Mouse (Mus musculus) skeletal muscle tissue, postnatal 0 days (tissue): ENCODE results near the gene Hdgf. TPM values are rescaled to one million over a fixed set of nuclear protein-coding genes. Genes with fewer than 3 reads are reported as not detected.

ENCODE experiments used
- polyA plus RNA-seq: library from polyadenylated mRNA; unstranded; fragments of >200 nt; fragmentation: Nextera tagmentation; extraction: Ambion mirVana; gene quantifications from 2 replicates; pipeline ENCODE4 v1.2.1, GENCODE M21; 2015

The Hdgf gene
- 113 and 133 TPM in 2 replicates for polyA plus RNA-seq

GRCm38 (mm10) chr3:87905880-87906485 lies at the start of gene Hdgf:
Hdgf (plus strand) TSS chr3:87906321.

DNA sequence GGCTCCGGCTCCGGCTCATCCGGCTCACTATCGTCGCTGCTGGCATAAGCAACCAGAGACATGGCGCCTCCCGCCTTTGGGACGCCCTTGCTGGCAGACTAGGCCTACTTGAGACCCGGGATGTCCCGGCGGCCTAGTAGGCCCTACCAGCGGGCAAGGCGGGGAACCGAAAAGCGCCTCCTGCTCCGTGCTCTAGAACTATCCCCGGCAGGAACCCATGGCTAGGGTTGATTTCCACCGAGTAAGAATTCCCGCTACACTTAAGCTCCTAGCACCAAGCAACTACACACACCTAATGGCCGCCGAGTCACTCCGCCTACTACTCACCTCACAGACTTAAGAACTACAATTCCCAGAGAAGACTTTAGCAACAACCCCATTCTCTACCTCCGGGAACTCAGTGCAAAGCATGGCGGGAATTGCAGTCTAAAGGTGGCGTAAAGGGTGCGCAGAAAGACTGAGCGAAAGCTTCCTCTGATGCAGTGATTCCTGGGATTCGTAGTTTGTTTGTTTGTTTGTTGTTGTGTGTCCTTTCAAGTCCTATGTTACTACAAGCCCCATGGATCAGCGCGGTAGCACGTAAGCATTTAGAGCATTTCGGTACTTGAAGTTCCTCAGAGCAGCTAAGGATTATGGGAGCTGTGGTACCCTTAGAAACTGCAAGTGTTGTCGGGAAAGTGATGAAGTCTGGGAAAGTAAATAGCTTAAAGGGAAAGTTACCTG lies 20.7 kb upstream of the Hdgf start, which contains the start of gene Prcc:
Prcc (minus strand) TSS at position 328 of the 723 bp plus-strand sequence.

GRCm38 (mm10) chr3:87919336-87920108 lies 13.4 kb downstream of the Hdgf start, which contains the start of gene Mrpl24:
Mrpl24 (plus strand) TSS chr3:87919506.

DNA sequence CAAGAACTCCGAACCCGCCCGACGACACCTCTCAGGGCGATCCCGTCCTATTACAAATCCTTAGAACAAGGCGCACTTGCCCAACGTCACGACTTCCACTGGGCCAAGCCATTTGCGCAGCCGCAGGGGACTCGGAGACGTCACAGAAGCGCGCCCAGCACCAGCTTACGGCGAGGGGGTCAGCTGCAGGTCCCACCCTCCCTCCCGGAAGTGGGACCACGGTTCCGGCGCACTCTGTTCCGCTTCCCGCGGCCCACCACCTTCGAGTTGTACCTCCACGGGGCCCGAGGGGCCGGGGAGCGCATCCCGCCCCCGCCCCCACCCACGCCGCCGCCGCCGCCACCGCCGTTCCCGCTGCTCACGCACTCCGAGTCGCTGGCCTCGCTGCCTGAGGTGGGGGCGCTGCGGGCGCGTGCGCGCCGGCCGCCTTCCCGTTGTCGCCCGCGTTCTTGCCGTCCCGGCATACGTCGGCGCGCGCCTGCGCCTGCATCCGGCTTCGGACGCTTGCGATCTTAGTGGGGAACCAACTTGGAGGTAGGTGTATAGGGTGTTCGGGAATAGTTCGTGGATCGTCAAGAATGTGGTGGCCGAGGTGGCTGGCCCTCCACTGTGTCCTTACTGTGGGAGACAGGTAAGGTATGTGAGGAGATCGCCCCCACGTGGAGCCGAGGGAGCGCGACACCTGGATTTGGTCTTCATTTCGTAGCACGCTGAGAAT lies 24.1 kb downstream of the Hdgf start, which contains the start of the genes Isg20l2 and Rrnad1:
Isg20l2 (plus strand) TSS at position 237 of the 718 bp plus-strand sequence.
Rrnad1 (minus strand) TSS at position 640 of the 718 bp plus-strand sequence.

DNA sequence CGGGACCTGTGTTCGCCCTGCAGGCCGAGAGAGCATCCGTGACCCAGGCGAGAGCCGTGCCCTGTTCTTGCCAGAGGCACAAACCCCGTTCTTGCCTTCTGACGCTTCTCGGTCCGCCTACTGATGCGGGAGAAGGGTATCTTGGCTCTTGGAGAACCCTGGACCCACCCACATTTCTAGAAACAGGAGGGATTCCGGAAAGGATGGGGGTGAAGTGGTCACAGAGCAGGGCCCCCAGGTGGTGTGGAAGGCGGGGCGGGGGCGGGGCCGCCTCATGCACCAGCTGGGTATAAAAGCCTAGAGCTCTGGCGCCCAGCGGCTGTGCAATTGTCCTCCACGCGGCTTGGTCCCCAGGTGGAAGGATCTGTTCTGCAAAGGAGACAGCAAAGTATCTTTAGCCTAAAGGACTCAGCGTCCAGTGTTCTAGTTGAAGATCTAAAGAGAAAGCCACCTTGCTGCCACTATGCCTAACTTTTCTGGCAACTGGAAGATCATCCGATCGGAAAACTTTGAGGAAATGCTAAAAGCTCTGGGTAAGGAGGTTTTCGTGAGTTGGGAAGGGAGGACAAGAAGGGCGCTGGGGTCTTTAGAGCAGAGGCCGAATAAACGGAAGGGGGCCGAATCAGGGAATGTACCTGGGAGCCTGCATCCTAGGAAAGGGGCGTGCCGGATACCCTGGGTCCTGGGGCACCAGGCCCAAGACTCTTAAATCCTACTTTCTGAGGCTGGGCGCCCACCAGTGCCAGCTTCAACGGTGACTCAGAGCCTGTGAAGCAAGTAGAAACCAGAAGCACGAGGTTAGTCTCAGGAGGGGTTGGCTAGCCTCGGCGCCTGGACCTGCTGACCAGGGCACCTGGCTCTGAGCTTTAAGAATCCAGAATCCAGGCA lies 42.5 kb downstream of the Hdgf start, which contains the start of gene Crabp2:
Crabp2 (plus strand) TSS at position 289 of the 888 bp plus-strand sequence.

Other genes starting within 250 kb of the Hdgf start
- 0.18 and 0.26 TPM in 2 replicates for gene Lrrc71, start 157.7 kb upstream of the Hdgf start, polyA plus RNA-seq
- gene Ntrk1, start 111.2 kb upstream of the Hdgf start, polyA plus RNA-seq, result 0.28 TPM in 1 of 2 replicates, not detected in the other
- 0.04 and 0.13 TPM in 2 replicates for gene Insrr, start 109.4 kb upstream of the Hdgf start, polyA plus RNA-seq
- 10.9 and 12.9 TPM in 2 replicates for gene Pear1, start 82.0 kb upstream of the Hdgf start, polyA plus RNA-seq
- 0.07 and 0.13 TPM in 2 replicates for gene Sh2d2a, start 59.6 kb upstream of the Hdgf start, polyA plus RNA-seq
- gene Prcc, start 20.7 kb upstream of the Hdgf start, polyA plus RNA-seq, result 9.7 and 10.3 TPM in 2 replicates
- 51.0 and 60.6 TPM in 2 replicates for gene Mrpl24, start 13.2 kb downstream of the Hdgf start, polyA plus RNA-seq
- gene Isg20l2, start 24.0 kb downstream of the Hdgf start, polyA plus RNA-seq, result 16.7 and 16.8 TPM in 2 replicates
- 7.5 and 8.2 TPM in 2 replicates for gene Rrnad1, start 24.4 kb downstream of the Hdgf start, polyA plus RNA-seq
- 0.85 and 3.3 TPM in 2 replicates for gene Crabp2, start 42.3 kb downstream of the Hdgf start, polyA plus RNA-seq
- 74.2 and 79.3 TPM in 2 replicates for gene Nes, start 64.8 kb downstream of the Hdgf start, polyA plus RNA-seq
- 0.21 TPM in 1 of 2 replicates, not detected in the other for gene Bcan, start 93.9 kb downstream of the Hdgf start, polyA plus RNA-seq
- gene Hapln2, start 121.3 kb downstream of the Hdgf start, polyA plus RNA-seq, result 0.08 and 0.13 TPM in 2 replicates
- 15.9 and 16.7 TPM in 2 replicates for gene Gpatch4, start 136.8 kb downstream of the Hdgf start, polyA plus RNA-seq
- gene Naxe, start 152.2 kb downstream of the Hdgf start, polyA plus RNA-seq, result 106 and 125 TPM in 2 replicates
- not detected in 2 replicates for gene Ttc24, start 172.0 kb downstream of the Hdgf start, polyA plus RNA-seq
- 5.1 and 5.8 TPM in 2 replicates for gene Iqgap3, start 175.7 kb downstream of the Hdgf start, polyA plus RNA-seq
- gene Mef2d, start 236.1 kb downstream of the Hdgf start, polyA plus RNA-seq, result 63.1 and 70.4 TPM in 2 replicates